Mouse (Mus musculus) spleen, adult 10 weeks (tissue): ENCODE measurements around the gene Chkb. TPM values are rescaled to one million over a fixed set of nuclear protein-coding genes. Genes with fewer than 3 reads are reported as not detected.

Source experiments
- polyA plus RNA-seq: library from polyadenylated mRNA; stranded (reverse); fragments of 350-450 nt; fragmentation: Illumina TruSeq; extraction: RNeasy Lipid Tissue Mini Kit (QIAGEN cat#74804); gene quantifications from one replicate; pipeline ENCODE4 v1.2.3, GENCODE M21; 2015; ENCODE audit warnings: low replicate concordance; ENCODE audit not compliant: insufficient read depth

Chkb gene
- polyA plus RNA-seq: 127 TPM

DNA sequence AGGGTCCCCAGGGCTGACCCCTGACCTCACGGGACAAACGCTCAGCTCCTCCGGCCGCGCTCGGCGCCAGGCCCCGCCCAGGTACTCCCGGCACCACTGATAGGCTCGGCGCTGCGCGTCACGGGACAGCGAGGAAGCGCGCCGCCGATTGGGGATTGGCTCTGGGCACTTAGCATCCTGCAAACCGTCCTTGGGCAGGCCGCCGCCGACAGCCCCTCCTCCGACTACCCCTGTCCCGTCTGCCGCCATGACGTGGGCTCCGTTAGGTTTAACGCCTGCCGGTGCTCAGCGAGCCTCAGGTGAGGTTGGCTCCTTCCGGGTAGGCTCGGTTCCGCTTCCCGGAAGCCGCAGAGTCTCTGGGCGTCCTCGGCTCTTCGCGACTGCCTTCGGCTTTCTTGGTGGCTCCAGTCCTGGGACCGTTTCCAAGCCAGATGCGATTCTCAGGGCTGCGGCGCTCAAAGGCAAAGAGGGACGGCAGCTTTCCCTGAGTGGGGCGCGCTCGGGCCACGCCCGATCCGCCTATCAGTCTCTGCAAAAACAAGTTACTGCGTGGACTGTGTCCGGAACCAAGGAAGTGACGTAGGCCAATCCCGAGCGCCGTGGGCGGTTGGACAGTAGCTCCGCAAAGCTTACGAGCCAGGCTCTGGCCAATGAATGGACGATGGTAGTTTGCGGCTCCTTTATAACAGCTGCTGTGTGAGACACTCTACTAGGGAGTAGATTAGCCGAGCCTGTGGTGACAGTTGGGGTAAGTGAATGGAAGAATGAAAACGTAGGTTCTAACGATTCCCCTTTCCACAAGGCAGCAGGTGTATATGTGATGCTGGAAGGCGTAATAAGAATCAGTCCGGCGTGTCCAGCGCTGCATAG, at the start of gene Chkb, which contains the start of the genes C730034F03Rik and Gm44502:
Chkb (minus strand) TSS at position 557 of the 870 bp plus-strand sequence.
C730034F03Rik (plus strand) TSS at position 238 of the 870 bp plus-strand sequence.
Gm44502 (minus strand) TSS at position 345 of the 870 bp plus-strand sequence.

DNA sequence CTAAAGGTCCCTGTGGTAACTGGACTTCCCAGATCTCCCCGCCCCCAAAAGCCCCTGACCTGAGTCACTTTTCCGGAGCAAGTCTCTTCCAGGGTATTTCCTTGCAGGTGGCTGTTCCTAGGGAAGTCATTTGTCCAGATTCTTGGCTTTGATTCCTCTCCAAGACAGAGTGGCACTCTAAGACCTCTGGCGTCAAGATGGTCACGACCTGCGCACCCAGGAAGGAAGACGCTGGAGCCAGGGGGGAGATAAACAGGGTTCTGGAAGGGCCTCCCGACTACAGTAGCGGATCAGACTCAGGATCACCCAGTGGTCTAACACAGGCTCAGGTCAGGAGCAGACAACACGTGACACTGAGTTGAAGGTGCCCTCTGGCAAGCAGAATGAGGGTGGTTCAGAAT, 47.4 kb upstream of the Chkb start, which contains the start of gene Arsa:
Arsa (minus strand) TSS at position 335 of the 401 bp plus-strand sequence.

DNA sequence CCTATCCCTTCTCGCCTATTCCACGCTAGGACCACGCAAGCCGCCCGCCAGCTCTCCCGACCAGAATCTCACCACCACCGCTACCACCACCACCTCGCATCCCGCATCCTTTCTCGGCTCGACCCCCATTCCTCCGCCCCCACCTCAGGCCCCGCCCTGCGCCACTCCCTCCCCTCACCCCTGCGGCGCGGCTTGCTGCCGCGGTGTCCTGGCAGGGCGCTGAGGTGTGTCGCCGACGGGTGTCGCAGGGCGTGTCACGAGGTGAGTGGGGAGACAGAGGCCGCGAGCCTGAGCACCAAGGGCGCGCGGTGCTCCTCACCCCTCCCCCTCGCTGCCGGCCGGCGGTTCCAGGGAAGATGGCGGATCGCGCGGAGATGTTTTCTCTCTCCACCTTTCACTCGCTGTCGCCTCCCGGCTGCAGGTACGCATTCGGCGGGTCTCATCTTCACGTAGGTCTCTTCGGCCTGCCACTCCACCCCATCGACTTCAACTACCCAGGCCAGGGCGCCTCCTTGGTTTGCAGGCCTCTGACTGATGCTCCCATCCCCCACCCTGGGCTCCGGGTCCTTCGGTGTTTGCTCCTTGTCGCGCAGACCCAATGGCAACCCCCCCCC, 24.3 kb upstream of the Chkb start, which contains the start of gene Mapk8ip2:
Mapk8ip2 (plus strand) TSS at position 49 of the 614 bp plus-strand sequence.

DNA sequence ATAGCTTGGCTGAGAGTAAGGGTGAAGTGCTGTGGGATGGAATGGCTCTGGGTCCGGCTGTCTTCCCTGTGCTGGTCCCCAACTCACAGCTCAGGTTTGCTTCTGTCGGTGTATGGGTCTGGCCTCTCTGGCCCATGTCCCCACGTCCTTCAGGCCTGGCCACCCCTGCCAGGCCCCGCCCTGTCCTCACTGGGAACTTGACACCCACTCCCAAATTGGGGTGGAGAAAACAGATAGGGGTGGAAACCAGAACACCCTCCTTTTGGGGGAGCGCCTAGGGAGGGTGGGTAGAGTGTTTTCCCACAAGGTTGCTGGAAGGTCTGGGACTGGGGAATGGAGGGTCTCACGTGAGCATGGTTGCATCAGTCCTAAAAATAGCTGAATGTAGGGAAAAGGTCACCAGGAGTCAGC, 4.0 kb downstream of the Chkb start, which contains the start of gene Cpt1b:
Cpt1b (minus strand) TSS at position 153 of the 411 bp plus-strand sequence.

DNA sequence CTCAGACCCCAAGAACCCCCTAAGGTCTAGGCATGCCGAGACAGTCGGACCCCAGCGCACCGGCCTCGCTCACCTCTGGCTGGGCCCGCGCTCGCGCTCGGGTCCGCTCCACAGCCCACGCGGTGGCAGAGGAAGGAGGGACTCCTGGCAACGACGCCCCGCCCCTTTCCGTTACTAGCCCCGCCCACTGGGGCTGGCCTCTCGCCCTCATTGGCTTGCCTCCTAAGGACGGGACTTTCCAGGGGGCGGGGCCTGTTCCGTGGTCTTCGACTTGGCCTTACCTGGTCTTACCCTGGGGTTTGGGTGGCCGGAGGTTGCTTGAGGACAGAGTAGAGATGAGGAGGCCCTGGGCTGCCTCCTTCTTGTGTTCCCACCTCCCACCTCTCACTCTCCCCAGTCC, 19.6 kb downstream of the Chkb start, which contains the start of gene Syce3:
Syce3 (minus strand) TSS at position 386 of the 400 bp plus-strand sequence.

DNA sequence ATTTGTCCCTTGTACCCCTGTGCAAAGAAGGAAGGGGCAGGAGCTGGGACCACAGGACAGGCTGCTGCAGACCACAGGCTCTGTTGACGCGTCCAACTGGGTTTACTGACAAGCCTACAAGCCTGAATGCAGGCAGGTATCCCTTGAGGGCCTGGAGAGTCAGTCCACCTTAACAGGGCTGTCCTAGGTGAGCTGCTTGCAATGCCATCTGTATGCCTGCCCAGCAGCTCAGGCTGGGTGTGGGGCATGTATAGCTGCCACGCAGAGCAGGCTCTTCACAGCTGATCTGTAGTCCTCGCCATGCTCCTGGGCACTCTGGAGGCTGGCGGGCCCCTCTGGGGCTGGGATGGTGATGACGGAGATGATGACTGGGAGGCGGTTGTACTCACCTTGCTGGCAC, 45.1 kb downstream of the Chkb start, which contains the start of gene Klhdc7b:
Klhdc7b (plus strand) TSS at position 301 of the 400 bp plus-strand sequence.

DNA sequence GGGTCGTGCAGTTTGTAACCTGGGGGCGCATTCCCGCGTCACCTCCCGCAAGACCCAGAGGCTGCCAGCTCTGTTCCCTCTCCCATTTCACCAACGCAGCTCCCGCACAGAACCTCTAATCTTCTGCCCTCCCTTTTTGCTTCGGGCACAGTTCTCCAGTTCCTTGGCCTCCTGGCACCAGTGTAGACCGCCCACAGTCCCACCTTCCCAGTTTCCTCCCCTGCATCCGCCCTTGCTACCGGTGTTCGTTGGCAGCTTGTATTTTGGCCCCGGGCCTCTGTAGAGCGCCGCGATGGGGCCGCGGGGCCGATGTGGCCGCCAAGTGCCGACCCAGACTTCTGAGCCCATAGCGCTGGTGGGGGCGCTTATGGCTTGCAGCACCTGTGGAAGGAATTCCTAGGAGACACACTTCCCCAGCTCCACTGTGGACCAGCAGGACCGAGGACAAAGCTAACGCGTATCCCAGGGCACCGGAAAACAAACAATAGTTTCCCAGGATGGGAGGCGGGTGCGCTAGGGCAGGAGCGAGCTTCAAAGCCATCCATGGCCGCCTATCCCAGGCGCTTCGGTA, 50.8 kb downstream of the Chkb start, which contains the start of gene Odf3b:
Odf3b (minus strand) TSS at position 452 of the 571 bp plus-strand sequence.

DNA sequence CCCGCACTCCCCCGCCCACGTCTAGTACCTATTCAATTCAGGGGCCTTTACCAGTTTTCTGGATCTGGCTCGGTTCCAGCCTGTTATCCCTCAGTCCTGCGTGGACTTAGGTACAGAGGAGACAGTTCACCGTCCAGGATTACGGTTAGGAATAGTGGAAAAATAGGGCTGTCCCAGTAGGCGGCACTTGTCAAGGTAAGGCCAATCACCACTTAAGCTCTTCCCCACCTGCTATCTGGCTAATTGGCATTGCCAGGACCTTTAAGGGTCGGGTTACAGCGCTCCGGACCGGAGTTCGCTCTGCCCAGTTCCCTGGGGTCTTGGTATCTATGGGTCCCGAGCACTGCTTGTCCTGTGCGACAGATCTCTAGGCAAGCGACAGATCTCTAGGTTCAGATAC, 52.8 kb downstream of the Chkb start, which contains the start of gene Tymp:
Tymp (minus strand) TSS at position 83 of the 400 bp plus-strand sequence.

Other genes starting within 250 kb of the Chkb start
- 25.2 TPM for gene Plxnb2, start 249.1 kb downstream of the Chkb start, polyA plus RNA-seq
- 10.5 TPM for gene Dennd6b, start 233.4 kb downstream of the Chkb start, polyA plus RNA-seq
- 33.9 TPM for gene Ppp6r2, start 218.4 kb downstream of the Chkb start, polyA plus RNA-seq
- 77.3 TPM for gene Sbf1, start 114.6 kb downstream of the Chkb start, polyA plus RNA-seq
- 0.61 TPM for gene Adm2, start 107.2 kb downstream of the Chkb start, polyA plus RNA-seq
- gene Miox, start 95.5 kb downstream of the Chkb start, polyA plus RNA-seq: not detected
- 12.4 TPM for gene Lmf2, start 74.2 kb downstream of the Chkb start, polyA plus RNA-seq
- gene Ncaph2, start 74.2 kb downstream of the Chkb start, polyA plus RNA-seq: 70.9 TPM
- 4.4 TPM for gene Sco2, start 56.1 kb downstream of the Chkb start, polyA plus RNA-seq
- gene Tymp, start 52.9 kb downstream of the Chkb start, polyA plus RNA-seq: not detected
- gene Odf3b, start 50.6 kb downstream of the Chkb start, polyA plus RNA-seq: not detected
- gene Klhdc7b, start 45.0 kb downstream of the Chkb start, polyA plus RNA-seq: not detected
- gene Syce3, start 19.4 kb downstream of the Chkb start, polyA plus RNA-seq: not detected
- gene Cpt1b, start 4.0 kb downstream of the Chkb start, polyA plus RNA-seq: 2.7 TPM
- gene C730034F03Rik, start 319 bp downstream of the Chkb start, polyA plus RNA-seq: 4.1 TPM
- gene Gm44502, start 212 bp downstream of the Chkb start, polyA plus RNA-seq: not detected
- gene Mapk8ip2, start 24.0 kb upstream of the Chkb start, polyA plus RNA-seq: not detected
- gene Arsa, start 47.5 kb upstream of the Chkb start, polyA plus RNA-seq: 12.4 TPM
- gene Shank3, start 69.7 kb upstream of the Chkb start, polyA plus RNA-seq: 8.1 TPM
- 0.35 TPM for gene Acr, start 138.4 kb upstream of the Chkb start, polyA plus RNA-seq
- gene Rabl2, start 162.0 kb upstream of the Chkb start, polyA plus RNA-seq: 6.2 TPM